Mouse (Mus musculus) E14TG2a.4 (cell line): Measurements from ENCODE around the gene Slx4ip.

ENCODE experiments used
- H3K27me3 ChIP-seq: 2 replicates; pipeline ENCODE4 v1.6.1; 2014; ENCODE audit warnings: low read length, control low read depth; ENCODE audit not compliant: insufficient read depth
- H3K36me3 ChIP-seq: 2 replicates; pipeline ENCODE4 v1.6.1; 2014; ENCODE audit warnings: low read length, control low read depth; ENCODE audit not compliant: insufficient read depth
- H3K4me1 ChIP-seq: replicated peaks from 2 replicates; pipeline ENCODE4 v1.6.1; 2014; ENCODE audit warnings: low read depth, low read length, control low read depth
- H3K4me3 ChIP-seq: replicated peaks from 2 replicates; pipeline ENCODE4 v1.5.1; 2014; ENCODE audit warnings: mild to moderate bottlenecking, low read length
- H3K9me3 ChIP-seq: 2 replicates; pipeline ENCODE4 v1.6.1; 2014; ENCODE audit warnings: low read length, control low read depth
- CTCF ChIP-seq: conservative IDR thresholded peaks from 2 replicates; pipeline ENCODE4 v1.5.1; 2014; ENCODE audit warnings: low read length
- NANOG ChIP-seq: IDR thresholded peaks from 2 replicates; pipeline ENCODE4 v1.6.1; 2014; ENCODE audit warnings: borderline replicate concordance, low read length, mixed read lengths
- POU5F1 ChIP-seq: IDR thresholded peaks from 2 replicates; pipeline ENCODE4 v1.6.1; 2014; ENCODE audit warnings: low read length, borderline replicate concordance

The Slx4ip gene

DNA sequence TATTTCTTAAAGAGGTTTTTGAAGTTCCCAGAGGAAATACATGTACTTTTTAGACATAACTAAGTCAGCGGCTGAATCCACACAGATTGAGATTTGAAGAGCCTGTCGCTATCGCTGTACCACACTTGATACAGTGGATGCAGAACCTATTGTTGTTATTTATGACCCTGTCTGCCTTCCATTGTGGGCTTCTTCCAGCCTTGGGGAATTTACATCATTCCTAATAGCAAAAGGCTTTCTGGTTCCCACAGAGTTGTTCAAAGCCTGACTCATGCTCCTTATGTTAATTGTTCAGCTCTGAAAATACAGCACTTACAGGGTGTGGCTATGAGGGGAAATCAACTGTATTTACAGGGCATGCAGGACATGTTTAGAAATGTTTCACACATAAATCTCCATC lies 173.5 kb downstream of the Slx4ip start:
- Histone ChIP-seq H3K27me3 (no peaks in the 10 kb centered on the region), H3K36me3 (peaks cover 16% of the 10 kb centered on the region), H3K9me3 (no peaks in the 10 kb centered on the region), H3K4me3 (no peak overlapping the region), H3K4me1 (no peaks in the 10 kb centered on the region)
- TF ChIP-seq POU5F1 (no peak), NANOG (no peak), CTCF (no peak)

DNA sequence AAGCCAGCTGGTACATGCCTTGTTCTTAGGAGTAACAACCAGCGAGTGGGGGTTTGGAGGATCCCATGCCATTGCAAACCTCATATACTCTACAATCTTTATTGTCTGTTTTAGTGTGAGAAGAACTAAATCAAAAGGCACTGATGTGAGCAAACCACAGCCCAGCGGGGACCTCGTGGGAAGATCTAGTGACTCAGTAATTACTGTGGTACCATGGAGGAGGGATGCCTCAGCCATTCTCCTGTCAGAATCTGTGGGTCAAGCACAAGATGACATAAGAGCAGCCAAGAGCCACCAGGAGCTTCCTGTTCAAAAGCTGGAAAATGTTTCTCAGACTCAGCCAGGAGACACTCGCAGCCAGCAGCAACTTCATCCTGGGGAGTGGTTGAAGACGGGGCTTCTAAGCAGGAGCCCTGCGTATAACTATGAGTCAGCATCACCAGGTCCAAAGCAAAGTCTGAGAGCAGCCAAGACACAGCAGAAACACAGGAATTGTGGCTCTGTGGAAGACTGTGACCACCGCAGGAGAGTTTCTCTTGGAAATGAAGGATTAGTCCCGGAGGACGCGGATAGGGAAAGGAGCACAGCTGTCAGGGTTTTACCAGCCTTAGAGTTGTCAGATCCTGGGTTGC lies 176.6 kb downstream of the Slx4ip start:
- H3K36me3 ChIP-seq, result peaks cover 15% of the 10 kb centered on the region
- H3K4me3 ChIP-seq, result no peak overlapping the region
- TF ChIP-seq POU5F1 (no peak), NANOG (no peak), CTCF (no peak)
- no peaks in the 10 kb centered on the region for H3K27me3 ChIP-seq
- H3K4me1 ChIP-seq, result no peaks in the 10 kb centered on the region
- H3K9me3 ChIP-seq, result no peaks in the 10 kb centered on the region

DNA sequence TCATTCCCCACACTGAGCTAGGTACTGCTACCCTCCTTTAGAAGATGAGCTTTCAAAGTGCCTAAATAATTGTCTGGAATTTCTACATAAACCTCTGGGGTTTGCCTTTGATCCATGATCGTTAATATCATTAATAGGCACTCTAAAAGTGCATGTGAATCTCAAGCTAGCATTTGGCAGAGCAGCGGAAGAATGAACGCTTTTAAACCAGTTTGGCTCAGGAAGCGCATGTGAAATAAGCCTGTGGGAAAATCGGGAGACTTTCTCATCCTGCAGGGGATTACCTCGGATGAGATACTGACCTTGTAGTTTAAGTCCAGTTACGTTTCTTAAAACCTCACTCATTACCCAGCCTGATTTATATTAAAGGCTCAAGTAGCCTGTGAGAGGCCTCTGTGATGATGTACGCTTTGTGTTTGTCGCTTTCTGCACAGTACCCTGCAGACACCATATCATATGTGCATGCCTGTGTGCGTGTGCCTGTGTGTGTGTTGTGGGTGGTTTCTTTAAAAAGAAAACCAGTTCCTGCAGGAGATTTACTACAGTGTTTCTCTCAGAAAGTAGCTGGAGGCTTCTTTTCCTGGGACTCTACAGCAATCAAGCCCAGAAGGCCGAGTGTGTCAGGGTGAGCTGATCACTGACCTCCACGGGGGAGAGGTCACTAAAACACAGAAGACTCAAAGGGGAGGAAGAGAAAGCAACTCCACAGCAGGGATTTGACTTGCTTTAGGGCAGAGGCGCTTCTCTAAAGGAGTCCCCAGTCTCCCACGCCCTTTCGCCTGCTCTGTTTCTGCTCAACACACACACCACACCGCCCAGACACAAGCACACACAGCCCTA lies 182.7 kb downstream of the Slx4ip start:
- H3K9me3 ChIP-seq, result no peaks in the 10 kb centered on the region
- TF ChIP-seq POU5F1, result no peak
- no peak for TF ChIP-seq CTCF
- no peak for TF ChIP-seq NANOG
- no peak overlapping the region for H3K4me3 ChIP-seq

DNA sequence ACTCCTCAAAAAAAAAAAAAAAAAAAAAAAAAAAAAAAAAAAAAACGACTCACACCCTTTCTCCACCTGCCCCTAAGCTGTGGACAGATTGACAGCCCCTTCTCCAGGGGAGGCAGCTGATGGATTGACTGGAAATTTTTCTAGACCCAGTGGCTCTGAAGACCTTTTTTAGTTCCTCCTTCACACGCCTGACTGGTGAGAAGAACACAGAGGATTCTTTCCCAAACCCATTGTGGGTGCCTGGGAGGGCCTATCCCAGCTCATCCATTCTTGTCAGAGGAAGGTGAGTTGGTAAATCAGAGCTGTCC lies 183.2 kb downstream of the Slx4ip start:
- H3K27me3 ChIP-seq, result no peaks in the 10 kb centered on the region
- TF ChIP-seq POU5F1, result no peak
- no peak for TF ChIP-seq CTCF
- TF ChIP-seq NANOG, result no peak
- H3K4me1 ChIP-seq, result peaks cover 26% of the 10 kb centered on the region

More for the DNA sequence above, 182.7 kb downstream of the Slx4ip start:
- Histone ChIP-seq H3K27me3 (no peaks in the 10 kb centered on the region), H3K36me3 (peaks cover 6% of the 10 kb centered on the region), H3K4me1 (peaks cover 21% of the 10 kb centered on the region)

DNA sequence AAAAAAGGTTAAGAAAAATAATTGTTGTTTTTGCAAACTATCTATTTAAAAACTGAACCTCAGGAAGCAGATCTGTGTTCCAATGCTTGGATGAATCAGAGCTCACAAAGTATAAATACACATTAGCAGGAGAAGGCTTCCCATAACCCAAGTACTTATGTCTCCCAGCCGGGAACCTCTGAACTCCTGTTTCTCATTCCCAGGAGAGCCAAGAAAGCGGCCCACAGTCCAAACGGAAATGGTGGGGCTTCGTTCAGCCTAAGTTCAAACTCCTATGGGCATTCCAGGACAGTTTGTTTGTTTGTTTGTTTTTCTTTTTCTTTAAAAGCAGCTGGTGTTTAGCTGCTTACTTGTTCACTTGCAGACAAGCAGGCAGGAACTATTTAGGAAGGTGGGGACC lies 187.8 kb downstream of the Slx4ip start:
- no peak overlapping the region for H3K4me3 ChIP-seq
- H3K27me3 ChIP-seq, result no peaks in the 10 kb centered on the region
- peaks cover 25% of the 10 kb centered on the region for H3K36me3 ChIP-seq
- TF ChIP-seq NANOG (no peak), POU5F1 (no peak)
- peaks cover 45% of the 10 kb centered on the region for H3K4me1 ChIP-seq
- no peaks in the 10 kb centered on the region for H3K9me3 ChIP-seq

More for the DNA sequence above, 183.2 kb downstream of the Slx4ip start:
- Histone ChIP-seq H3K36me3 (peaks cover 4% of the 10 kb centered on the region; the same call in 1 of the 2 replicates), H3K9me3 (no peaks in the 10 kb centered on the region), H3K4me3 (no peak overlapping the region)

DNA sequence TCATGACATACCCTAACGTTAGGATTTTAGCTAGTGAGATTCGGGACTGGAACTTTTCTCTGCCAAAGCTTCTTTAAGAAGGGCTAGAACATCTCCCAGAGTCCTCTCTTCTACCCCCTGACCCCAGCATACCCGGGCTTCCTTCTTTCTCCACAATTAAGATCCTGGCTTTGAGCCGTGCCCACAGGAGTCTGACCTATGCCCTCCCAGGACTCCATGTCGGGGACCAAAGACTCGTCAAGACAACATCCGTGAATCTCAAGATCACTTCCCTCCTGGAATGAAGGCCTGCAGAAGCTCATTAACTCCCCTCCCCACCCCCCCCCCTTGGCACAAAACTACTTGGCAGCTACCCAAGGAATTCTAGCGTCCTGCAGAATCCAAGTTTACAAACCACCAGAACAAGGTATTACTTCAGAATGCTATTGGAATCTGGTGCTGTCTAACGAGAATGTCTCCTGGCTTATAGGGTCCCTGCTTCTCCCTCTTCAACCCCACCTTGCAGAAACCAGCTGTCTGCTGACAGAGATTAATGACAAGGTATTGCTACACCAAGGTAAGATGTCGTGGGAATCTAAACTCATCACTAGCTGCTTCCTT lies 188.8 kb downstream of the Slx4ip start:
- Histone ChIP-seq H3K36me3 (peaks cover 35% of the 10 kb centered on the region), H3K4me3 (no peak overlapping the region), H3K9me3 (no peaks in the 10 kb centered on the region), H3K4me1 (peaks cover 35% of the 10 kb centered on the region), H3K27me3 (no peaks in the 10 kb centered on the region)
- TF ChIP-seq POU5F1, result no peak

DNA sequence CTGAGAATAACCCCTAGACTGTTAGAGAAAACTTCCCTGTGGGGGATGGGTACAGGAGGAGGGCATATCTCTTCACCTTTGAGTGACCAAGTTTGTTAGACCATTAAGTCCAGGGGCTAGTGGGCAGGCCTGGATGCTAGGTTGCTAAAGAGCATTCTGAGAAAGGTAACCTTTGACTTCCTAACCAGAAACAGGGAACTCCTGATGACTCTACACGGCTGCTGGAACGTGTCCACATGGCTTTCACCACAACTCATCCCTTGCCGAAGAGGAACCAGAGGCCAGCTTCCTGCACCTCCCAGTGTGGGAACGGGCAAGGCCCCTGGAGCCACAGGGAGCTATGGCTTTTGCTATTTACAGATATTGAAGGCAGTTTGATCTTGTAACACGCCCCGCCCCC lies 189.4 kb downstream of the Slx4ip start:
- H3K27me3 ChIP-seq, result no peaks in the 10 kb centered on the region
- peaks cover 30% of the 10 kb centered on the region for H3K4me1 ChIP-seq
- no peak overlapping the region for H3K4me3 ChIP-seq
- no peaks in the 10 kb centered on the region for H3K9me3 ChIP-seq
- TF ChIP-seq POU5F1 (no peak), NANOG (no peak), CTCF (no peak)
- H3K36me3 ChIP-seq, result peaks cover 42% of the 10 kb centered on the region

DNA sequence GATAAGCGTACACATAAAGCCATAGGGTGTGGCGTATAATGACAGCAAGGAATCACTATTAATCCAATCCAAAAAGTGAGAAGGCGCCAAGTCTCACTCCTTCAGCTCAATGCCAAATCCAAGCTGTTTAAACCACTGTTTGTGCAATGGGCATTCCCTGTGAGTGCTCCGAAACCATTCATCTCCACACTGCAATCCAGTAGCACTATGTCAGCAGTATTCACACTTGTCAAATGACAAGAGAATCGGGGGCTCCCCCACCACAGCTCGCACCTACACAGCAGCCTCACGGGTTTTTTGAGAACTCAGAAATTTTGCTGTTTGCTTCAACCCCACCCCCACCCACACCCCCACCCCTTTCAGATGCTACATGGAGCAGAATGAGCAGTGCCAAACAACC lies 190.0 kb downstream of the Slx4ip start:
- no peak for TF ChIP-seq CTCF
- no peak for TF ChIP-seq NANOG
- no peak for TF ChIP-seq POU5F1
- H3K36me3 ChIP-seq, result peaks cover 47% of the 10 kb centered on the region
- H3K4me1 ChIP-seq, result peaks cover 30% of the 10 kb centered on the region
- H3K4me3 ChIP-seq, result no peak overlapping the region
- H3K27me3 ChIP-seq, result no peaks in the 10 kb centered on the region
- no peaks in the 10 kb centered on the region for H3K9me3 ChIP-seq
